Mouse (Mus musculus) embryonic facial prominence, embryonic 14.5 days (tissue): ENCODE measurements around the gene Agpat3. TPM values are rescaled to one million over a fixed set of nuclear protein-coding genes. Genes with fewer than 3 reads are reported as not detected.

Experiments
- ATAC-seq: fragments of 200-750 bp; cut with Nextera tagmentation; 2 replicates; pipeline ENCODE4 v1.8.0; 2017; ENCODE audit warnings: low read depth, moderate number of reproducible peaks, moderate TSS enrichment
- DNase-seq: peaks from one replicate; pipeline ENCODE4 v3.0.0-alpha.2; 2015; ENCODE audit warnings: low spot score
- H3K27ac ChIP-seq: fragments of 300-500 bp; sonication (generic); replicated peaks from 2 replicates; pipeline ENCODE4 v1.5.1; 2014; ENCODE audit warnings: low read depth, mild to moderate bottlenecking, low read length, moderate library complexity
- H3K27me3 ChIP-seq: fragments of 300-500 bp; sonication (generic); replicated peaks from 2 replicates; pipeline ENCODE4 v1.6.1; 2014; ENCODE audit warnings: low read length; ENCODE audit not compliant: control insufficient read depth, insufficient read depth
- H3K36me3 ChIP-seq: fragments of 300-500 bp; sonication (generic); 2 replicates; pipeline ENCODE4 v1.6.1; 2014; ENCODE audit warnings: low read length, mixed read lengths; ENCODE audit not compliant: control insufficient read depth, insufficient read depth
- H3K4me1 ChIP-seq: fragments of 300-500 bp; sonication (generic); 2 replicates; pipeline ENCODE4 v1.6.1; 2014; ENCODE audit warnings: antibody characterized with exemption, low read length; ENCODE audit not compliant: control insufficient read depth, insufficient read depth
- H3K4me2 ChIP-seq: fragments of 300-500 bp; sonication (generic); 2 replicates; pipeline ENCODE4 v1.6.1; 2014; ENCODE audit warnings: low read depth, mild to moderate bottlenecking, low read length, moderate library complexity, mixed read lengths
- H3K4me3 ChIP-seq: fragments of 300-500 bp; sonication (generic); 2 replicates; pipeline ENCODE4 v1.5.1; 2014; ENCODE audit warnings: low read depth, mild to moderate bottlenecking, low read length
- H3K9ac ChIP-seq: fragments of 300-500 bp; sonication (generic); 2 replicates; pipeline ENCODE4 v1.6.1; 2014; ENCODE audit warnings: low read depth, mild to moderate bottlenecking, low read length, moderate library complexity, mixed read lengths
- H3K9me3 ChIP-seq: fragments of 300-500 bp; sonication (generic); 2 replicates; pipeline ENCODE4 v1.6.1; 2016; ENCODE audit warnings: low read length; ENCODE audit not compliant: control insufficient read depth
- WGBS: fragments of 180-500 bp; shearing (Covaris S2); extraction: QIAGEN DNeasy Blood & Tissue Kit; methylation state at CpG from one replicate; pipeline ENCODE4 v1.1.7; 2014; 5-methylcytosine and 5-hydroxymethylcytosine counted together
- polyA plus RNA-seq: library from polyadenylated mRNA; unstranded; fragments of >200 nt; fragmentation: Nextera tagmentation; extraction: Ambion mirVana; gene quantifications from 2 replicates; pipeline ENCODE4 v1.2.1, GENCODE M21; 2014

Agpat3 gene
- polyA plus RNA-seq, 1 experiment from 2014 or later, result 83.2 TPM

DNA sequence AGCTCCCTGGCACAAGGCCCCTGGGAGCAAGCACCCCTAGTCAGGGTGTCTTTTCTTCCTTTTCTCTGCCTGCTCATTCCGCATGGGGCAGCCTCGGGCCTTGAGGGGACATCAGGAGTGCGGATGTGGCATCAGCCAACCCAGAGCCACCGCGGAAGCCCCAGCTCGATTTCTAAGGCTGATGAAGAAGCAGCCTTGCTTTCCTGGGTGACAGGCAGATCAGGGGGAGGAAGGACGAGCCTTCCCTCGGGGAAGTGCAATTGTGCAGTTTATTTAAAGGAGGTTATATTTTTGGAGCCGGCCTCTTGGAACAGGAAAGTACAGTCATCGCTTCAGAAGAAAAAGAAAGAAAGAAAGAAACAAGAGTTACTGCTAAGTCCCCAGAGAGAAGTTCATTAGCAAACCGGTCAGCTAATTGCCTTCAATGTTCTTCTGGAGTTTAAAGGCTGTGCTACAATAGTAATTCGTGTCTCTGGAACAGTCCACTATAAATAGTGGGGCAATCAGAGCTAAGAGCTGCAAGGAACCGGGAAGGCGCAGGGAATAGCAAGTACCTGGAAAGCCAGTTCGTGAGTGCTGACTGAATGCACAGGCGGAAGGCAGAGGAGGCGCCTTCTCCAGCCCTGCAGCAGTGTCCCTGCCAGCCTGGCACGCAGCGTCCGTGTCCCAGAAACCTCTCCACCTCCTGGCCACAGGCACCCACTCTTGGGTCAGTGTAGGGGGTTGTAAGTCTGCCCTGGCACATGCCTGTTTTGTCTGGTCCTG is 36.1 kb upstream of the Agpat3 start:
- Histone ChIP-seq H3K4me1 (no peaks in the 10 kb centered on the region), H3K4me2 (no peak overlapping the region), H3K9me3 (no peaks in the 10 kb centered on the region), H3K36me3 (no peaks in the 10 kb centered on the region), H3K9ac (no peak overlapping the region), H3K27ac (no peak overlapping the region), H3K27me3 (peaks cover 24% of the 10 kb centered on the region), H3K4me3 (no peak overlapping the region)
- DNase-seq, result no peak
- ATAC-seq, result no peak
- 58% methylated on average over 20 of the region's 20 CpGs for WGBS

DNA sequence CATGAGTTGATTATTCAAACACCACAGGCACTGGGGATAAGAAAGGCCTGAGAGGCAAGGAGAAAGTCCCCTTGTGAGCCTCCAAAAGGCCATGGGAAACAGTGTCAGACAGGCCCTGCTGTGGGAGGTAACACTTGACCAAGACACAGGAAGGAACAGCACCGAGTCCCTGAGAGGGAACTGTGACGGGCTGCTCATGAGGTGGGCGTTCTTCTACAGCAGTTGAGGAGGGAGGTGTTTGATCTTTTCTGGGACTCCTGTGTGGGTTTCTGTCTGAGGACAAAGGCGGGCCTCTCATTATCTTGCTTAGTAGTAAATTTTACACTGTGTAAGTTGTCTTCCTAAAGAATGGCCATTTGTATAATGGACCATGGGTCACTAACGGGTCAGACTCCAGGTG is 33.2 kb upstream of the Agpat3 start:
- H3K4me2 ChIP-seq, result no peak overlapping the region
- H3K27me3 ChIP-seq, result peaks cover 9% of the 10 kb centered on the region; the same call in 1 of the 2 replicates
- no peak for ATAC-seq
- H3K9me3 ChIP-seq, result no peaks in the 10 kb centered on the region
- WGBS, result 80% methylated on average over 5 of the region's 5 CpGs
- no peak overlapping the region for H3K27ac ChIP-seq
- H3K4me3 ChIP-seq, result no peak overlapping the region
- no peaks in the 10 kb centered on the region for H3K36me3 ChIP-seq
- no peaks in the 10 kb centered on the region for H3K4me1 ChIP-seq
- no peak overlapping the region for H3K9ac ChIP-seq
- DNase-seq, result no peak

DNA sequence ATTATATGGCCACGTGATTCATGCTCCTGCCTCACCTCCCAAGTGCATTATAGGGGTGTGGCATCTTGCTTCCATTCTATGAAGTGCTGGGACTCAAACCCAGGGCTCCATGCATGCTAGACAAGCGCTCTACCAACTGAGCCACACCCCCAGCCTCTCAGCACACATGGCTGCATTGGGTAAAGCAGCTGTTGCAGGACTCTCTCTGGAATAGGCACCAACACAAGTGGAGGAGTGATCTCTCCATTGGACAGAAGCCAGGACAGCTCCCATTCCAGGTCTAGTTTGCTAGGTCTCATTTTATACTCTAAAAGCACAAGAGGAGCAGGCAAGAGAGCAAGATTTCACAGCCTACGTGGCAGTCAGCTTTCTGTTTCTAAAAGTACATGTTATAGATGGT is 31.3 kb upstream of the Agpat3 start:
- no peak overlapping the region for H3K4me3 ChIP-seq
- H3K9ac ChIP-seq, result no peak overlapping the region
- ATAC-seq, result no peak
- H3K4me1 ChIP-seq, result no peaks in the 10 kb centered on the region
- WGBS, result 73% methylated on average over 3 of the region's 3 CpGs
- no peaks in the 10 kb centered on the region for H3K27me3 ChIP-seq
- no peaks in the 10 kb centered on the region for H3K36me3 ChIP-seq
- H3K27ac ChIP-seq, result no peak overlapping the region
- H3K4me2 ChIP-seq, result no peak overlapping the region
- DNase-seq, result no peak
- no peaks in the 10 kb centered on the region for H3K9me3 ChIP-seq

DNA sequence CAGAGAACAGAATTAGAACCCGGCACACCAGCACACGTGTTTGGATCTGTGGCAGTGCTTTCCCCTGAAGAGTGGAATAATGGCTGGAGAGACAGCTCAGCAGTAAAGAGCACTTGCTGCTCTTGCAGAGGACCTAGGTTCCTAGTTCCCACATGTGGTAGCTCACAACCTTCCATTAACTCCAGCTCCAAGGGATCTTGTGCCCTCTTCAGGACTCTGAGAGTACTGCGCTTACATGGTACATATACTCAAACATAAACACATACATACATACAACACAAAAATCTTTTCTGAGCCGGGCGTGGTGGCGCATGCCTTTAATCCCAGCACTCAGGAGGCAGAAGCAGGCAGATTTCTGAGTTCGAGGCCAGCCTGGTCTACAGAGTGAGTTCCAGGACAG is 26.2 kb upstream of the Agpat3 start:
- no peaks in the 10 kb centered on the region for H3K27me3 ChIP-seq
- no peaks in the 10 kb centered on the region for H3K9me3 ChIP-seq
- H3K9ac ChIP-seq, result no peak overlapping the region
- no peak overlapping the region for H3K27ac ChIP-seq
- ATAC-seq (no peak), DNase-seq (no peak)
- 95% methylated on average over 7 of the region's 7 CpGs for WGBS
- no peaks in the 10 kb centered on the region for H3K36me3 ChIP-seq
- H3K4me1 ChIP-seq, result no peaks in the 10 kb centered on the region
- no peak overlapping the region for H3K4me3 ChIP-seq
- H3K4me2 ChIP-seq, result no peak overlapping the region

DNA sequence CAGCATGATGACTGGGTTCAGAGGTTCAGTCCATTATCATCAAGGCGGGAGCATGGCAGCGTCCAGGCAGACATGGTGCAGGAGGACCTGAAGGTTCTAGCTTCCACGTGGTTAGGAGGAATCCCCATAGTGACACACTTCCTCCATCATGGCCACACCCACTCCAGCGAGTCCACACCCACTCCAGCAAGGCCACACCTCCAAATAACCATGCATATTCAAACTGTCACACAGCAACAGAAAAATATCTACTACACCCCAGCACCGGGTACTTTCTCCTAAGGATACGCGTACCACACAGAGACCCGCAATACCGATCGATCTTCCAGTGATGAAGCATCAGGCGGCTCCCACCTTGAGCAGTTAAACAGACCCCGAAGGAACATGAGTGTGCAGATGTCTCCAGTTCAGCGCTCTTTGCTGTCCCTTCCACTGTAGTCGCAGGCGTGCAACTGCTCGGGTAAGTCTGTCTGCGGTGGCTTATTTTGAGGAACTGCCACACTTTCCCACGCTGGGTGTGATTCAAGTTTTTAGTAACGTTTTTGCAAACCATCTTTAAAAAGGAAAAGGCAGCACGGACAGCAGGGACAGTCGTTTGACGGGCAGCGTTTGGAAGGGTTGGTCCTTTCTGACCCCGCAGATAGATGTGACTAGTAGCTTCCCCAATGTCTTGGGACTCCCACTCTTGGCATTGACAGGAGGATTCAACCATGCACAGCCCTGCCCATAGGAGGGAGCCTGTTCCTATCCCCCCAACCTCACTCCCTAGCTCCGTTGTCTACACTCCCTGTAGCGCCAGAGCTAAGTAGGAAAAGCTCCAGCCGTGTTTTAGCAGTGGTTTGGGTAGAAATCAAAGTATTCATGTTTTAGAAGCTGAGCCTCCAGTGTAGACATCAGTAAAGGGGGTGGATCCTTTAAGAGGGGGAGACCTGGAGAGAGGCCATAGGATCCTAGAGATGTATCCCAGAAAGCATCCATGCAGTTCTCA is 20.7 kb upstream of the Agpat3 start:
- Histone ChIP-seq H3K9me3 (no peaks in the 10 kb centered on the region), H3K36me3 (no peaks in the 10 kb centered on the region), H3K27ac (no peak overlapping the region), H3K4me1 (no peaks in the 10 kb centered on the region), H3K4me3 (no peak overlapping the region), H3K27me3 (no peaks in the 10 kb centered on the region), H3K9ac (no peak overlapping the region), H3K4me2 (no peak overlapping the region)
- WGBS, result 67% methylated on average over 27 of the region's 27 CpGs
- DNase-seq (no peak), ATAC-seq (no peak)

DNA sequence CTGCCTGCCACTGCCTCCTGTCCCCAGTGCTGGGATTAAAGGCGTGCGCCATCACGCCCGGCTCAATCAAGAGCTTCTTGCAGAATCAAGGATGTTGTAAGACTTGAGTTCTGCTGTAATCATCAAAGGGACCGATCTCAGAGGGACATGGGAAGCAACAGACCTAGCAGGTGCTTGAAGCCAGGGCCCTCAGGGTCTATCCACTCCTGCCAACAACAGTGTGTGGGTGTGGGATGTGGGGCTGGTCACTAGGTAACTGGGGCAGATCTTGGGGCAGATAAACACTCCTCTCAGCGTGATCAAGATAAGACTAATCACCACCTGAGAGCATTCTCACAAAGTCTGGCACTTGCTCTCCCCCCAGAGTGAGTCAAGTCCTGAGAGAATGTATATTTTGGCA is 19.5 kb upstream of the Agpat3 start:
- H3K27me3 ChIP-seq, result no peaks in the 10 kb centered on the region
- WGBS, result 76% methylated on average over 6 of the region's 6 CpGs
- no peak overlapping the region for H3K9ac ChIP-seq

DNA sequence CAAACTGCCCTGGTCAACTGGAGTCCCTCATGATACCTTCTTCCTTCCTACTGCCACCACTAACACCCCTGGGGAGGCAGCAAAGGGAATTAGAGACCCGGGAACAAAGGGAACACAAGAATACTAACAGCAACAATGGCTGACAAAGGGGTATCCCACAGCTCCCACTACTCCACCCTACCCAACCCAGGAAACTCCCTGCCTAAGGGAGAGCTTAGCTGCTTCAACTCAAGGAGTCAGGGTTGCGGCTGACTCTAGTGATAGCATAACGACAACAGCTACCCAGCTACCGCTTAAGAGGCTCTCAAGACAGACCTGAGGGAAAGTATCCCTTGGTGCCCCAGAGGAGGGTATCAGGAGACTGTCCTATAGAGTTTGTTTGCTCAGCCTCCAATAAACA is 15.3 kb upstream of the Agpat3 start:
- no peak for DNase-seq
- H3K27me3 ChIP-seq, result no peaks in the 10 kb centered on the region
- H3K4me1 ChIP-seq, result no peaks in the 10 kb centered on the region
- no peak overlapping the region for H3K9ac ChIP-seq
- no peak overlapping the region for H3K4me2 ChIP-seq
- H3K27ac ChIP-seq, result no peak overlapping the region
- no peaks in the 10 kb centered on the region for H3K9me3 ChIP-seq
- no peaks in the 10 kb centered on the region for H3K36me3 ChIP-seq
- no peak for ATAC-seq
- 51% methylated on average over 4 of the region's 4 CpGs for WGBS
- H3K4me3 ChIP-seq, result no peak overlapping the region

More for the DNA sequence above, 19.5 kb upstream of the Agpat3 start:
- Histone ChIP-seq H3K4me2 (no peak overlapping the region), H3K9me3 (no peaks in the 10 kb centered on the region), H3K27ac (no peak overlapping the region), H3K36me3 (no peaks in the 10 kb centered on the region), H3K4me1 (no peaks in the 10 kb centered on the region), H3K4me3 (no peak overlapping the region)
- no peak for DNase-seq
- no peak for ATAC-seq

DNA sequence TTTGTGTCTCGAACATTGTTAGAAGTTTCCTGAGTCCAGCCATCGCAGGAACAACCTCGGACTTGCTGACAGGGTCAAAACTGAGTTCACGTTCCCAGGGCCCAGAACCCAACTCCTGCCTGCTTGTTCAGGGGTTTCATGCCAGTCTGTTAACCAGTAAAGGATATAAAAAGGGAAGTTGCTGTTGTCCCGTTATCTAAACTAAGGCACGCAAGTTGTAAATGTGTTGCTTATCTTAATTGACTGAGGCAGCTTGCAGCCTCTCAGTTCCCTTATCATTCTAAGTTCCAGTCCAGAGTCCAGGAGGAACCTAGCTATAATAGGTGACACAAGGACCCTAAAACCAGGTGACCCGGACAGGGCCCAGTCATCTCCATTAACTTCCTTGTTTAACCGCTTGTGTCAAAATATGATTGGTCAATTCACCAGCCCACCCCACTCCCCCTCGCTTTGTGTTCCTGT is 14.6 kb upstream of the Agpat3 start:
- H3K4me3 ChIP-seq, result no peak overlapping the region
- WGBS, result 63% methylated on average over 9 of the region's 9 CpGs
- no peak overlapping the region for H3K27ac ChIP-seq
- H3K27me3 ChIP-seq, result no peaks in the 10 kb centered on the region
- no peak overlapping the region for H3K9ac ChIP-seq
- no peaks in the 10 kb centered on the region for H3K4me1 ChIP-seq
- ATAC-seq (no peak), DNase-seq (no peak)
- no peaks in the 10 kb centered on the region for H3K9me3 ChIP-seq
- H3K36me3 ChIP-seq, result no peaks in the 10 kb centered on the region
- no peak overlapping the region for H3K4me2 ChIP-seq
